Mouse (Mus musculus) kidney, postnatal 36 days (tissue): Measurements from ENCODE around the gene H2-D1.
"Not testable (repeated sequence)": the region's sequence is repeated elsewhere in the genome, so short reads cannot be mapped to it uniquely, and the experiment has no call there.

Experiments
- DNase-seq, 2 experiments: peaks; one replicate each; pipeline ENCODE4 v3.0.0; 2021 to 2022; ENCODE audit warnings: mixed read lengths in 2 of 2

The H2-D1 gene

GRCm38 (mm10) chr17:35304478-35304877 is 41.9 kb downstream of the H2-D1 start:
- DNase-seq, result peak in 1 of 2 experiments; percentile 14

- DNase-seq, result not testable (repeated sequence)
These were observed 42.4 kb downstream of the H2-D1 start for GRCm38 (mm10) chr17:35304921-35305320.
